Mouse (Mus musculus): ENCODE measurements around the gene Arrb2. TPM values are rescaled to one million over a fixed set of nuclear protein-coding genes. Genes with fewer than 3 reads are reported as not detected.
"Not testable (repeated sequence)": the region's sequence is repeated elsewhere in the genome, so short reads cannot be mapped to it uniquely, and the experiment has no call there.

Gene Arrb2
- total RNA-seq, 2 experiments from 2014 or later = 6.2 to 8.1 TPM

DNA sequence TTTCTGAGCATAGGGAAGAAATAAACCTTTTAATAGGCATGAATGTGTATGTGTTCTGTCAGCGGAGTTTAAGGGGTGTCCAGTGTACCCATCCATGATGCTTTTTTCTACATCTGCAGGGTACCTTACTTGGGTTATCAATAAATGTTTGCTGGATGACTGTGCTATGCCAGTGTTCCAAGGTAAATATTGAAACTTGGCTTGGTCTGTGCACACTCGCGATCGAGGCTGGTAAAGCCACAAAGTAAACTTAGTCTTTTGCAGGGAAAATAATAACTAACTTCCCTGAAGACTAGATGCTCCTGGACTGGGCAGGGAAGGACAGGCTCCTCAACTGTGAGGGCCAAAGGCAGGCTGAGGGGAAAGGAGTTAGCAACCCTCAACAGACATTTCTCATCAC, 8.2 kb downstream of the Arrb2 start:
- DNase-seq = no peak
- intact Hi-C loops (cut with DNase I) = no loop called here

DNA sequence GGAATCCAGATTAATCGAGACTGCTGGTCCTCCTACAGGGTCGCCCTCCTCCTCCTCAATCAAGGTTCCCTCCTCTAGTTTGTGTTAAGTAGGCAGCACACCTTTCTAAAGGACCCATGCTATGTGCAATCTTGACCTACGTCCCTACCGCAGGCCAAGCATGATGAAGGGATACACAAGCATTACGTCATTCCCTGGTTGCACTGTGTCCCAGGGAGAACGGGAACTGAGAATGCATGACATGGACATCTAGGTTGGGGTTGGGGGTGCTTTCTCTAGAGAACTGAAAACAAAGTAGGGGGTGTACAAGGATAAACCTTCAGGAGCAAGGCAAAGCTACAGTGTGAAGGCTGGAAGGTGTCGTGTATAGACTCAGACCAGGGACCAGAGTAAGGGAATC, 9.4 kb downstream of the Arrb2 start:
- intact Hi-C loops (cut with DNase I) = no loop called here
- DNase-seq = no peak

DNA sequence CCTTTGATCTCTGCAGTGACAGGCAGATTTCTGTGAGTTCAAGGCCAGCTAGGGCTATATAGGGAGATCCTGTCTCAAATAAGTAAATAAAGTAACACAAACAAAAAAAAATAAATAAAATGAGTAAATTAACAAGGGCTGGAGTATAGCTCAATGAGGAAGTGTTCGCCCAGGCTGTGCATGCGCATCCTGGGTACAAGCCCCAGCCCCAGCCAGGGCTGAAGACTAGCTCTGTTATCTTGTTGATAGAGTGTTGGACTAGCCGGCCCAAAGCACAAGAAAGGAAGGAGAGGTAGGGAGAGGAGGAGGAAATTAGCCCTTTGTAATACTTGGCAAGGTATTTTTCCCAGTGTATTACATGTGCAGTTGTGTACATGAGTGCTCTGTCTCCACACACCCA, 11.5 kb downstream of the Arrb2 start:
- DNase-seq = no peak
- intact Hi-C loops (cut with DNase I) = no loop called here

DNA sequence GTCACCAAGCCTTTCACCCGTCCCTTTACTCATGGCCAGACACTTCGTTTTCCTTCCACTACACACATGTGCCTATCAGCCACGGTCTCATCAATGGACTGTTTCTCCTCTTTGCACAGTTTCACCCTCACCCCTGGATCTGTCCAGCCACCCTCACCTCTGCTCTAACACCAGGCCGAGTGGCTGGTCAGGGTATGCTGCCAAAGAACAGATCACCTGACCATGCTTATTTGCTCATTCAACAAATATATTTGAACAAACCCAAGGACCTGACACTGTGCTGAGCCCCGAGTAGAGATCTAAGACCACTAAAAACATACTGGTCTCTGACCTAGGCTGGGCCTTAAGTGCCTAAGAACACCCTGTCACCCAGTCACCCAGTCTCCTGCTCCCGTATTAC, 12.2 kb downstream of the Arrb2 start:
- no peak for DNase-seq
- intact Hi-C loops (cut with DNase I) = no loop called here

GRCm38 (mm10) chr11:70446756-70447155, 14.3 kb downstream of the Arrb2 start:
- intact Hi-C loops (cut with DNase I) = no loop called here
- DNase-seq = no peak

GRCm38 (mm10) chr11:70447373-70447772, 14.9 kb downstream of the Arrb2 start:
- no peak for DNase-seq
- intact Hi-C loops (cut with DNase I) = no loop called here

- intact Hi-C loops (cut with DNase I) = no loop called here
- DNase-seq = no peak
Measured at GRCm38 (mm10) chr11:70450926-70451325, 18.5 kb downstream of the Arrb2 start.

- intact Hi-C loops (cut with DNase I) = no loop called here
- peak; percentile 97 for DNase-seq
Measured at GRCm38 (mm10) chr11:70451797-70452498, 19.5 kb downstream of the Arrb2 start, which contains the start of gene Med11. Gene Med11, plus strand, starts transcription at chr11:70451919.

DNA sequence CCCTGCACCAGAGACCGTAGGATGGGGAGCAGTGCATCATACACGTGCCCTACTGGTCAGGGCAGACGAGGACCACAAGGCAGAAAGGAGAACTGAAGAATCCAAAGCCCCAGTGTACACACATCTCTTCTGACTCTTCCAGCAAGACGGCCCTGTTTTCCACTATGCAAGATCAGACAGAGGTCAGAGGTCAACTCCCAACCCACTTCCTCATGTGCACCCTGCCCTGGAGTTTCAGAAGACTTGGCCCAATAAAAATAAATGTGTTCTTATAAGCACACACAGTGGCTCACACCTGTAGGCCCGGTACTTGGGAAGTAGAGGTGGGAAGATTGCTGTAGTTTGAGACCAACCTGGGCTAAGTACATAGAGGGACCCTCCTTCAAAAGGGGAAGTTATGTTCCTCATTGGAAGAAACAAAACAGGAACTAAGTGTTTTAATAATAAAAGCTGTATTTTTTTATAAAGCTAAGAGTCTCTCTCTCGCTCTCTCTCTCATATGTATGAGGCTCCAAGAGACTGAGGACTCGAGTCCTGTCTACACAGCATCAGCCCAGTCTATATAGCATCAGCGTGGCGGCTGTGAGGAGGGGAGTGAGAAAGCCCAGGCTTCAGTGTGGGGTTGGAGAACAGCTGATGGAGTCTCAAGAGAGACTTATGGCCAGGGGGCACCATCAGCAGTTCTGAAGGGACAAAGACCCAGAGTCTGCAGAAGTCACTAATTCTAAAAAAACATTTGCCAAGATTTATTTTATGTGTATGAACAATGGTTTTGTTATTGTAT, 21.0 kb downstream of the Arrb2 start:
- intact Hi-C loops (cut with DNase I) = loop anchor here (2.0 kb wide), 1 partner anchor 45 kb away; no protein-coding TSS in a partner anchor
- DNase-seq = no peak

DNA sequence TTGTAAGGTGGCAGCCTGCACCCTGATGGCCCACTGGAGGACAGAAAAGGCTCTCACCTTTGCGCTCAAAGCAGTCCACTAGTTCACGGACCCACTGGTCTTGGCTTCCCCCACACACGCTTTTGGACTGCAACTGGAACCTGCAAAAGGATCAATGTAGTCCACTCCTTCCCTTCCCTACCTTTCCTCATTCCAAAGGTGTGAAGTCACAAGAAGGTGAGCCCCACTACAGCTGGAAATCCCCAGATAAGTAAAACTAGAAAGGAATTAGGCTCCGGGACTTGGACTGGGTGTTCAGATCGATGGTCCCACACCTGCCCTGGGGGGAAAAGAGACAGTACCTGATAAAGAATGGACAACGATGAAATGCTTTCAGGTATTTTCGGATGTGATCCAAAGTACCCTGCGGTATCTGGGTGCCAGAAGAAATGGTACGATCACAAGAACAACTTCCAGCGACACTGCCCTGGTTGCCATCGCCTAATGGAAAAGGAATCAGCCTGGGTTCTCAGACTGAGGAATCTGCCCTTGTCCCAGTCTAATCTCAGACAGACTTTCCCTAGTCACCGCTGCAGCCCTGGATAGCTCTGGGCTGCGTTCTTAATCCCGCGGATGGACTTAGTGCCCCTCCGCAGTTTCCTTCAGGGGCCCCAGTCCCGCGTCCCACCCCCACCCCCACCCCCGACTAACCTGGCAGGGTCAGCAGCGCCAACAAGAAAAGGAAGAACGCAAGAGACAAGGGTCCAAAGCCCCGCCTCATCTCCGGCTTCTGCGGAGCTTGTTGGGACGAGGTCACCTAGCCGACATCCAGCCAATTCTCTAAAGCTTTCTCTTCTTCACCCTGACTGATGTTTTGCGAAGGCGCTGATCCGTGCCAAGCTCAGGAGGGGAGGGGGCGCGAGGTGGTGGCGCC, 26.5 kb downstream of the Arrb2 start, which contains the start of gene Zmynd15:
Gene Zmynd15 (plus strand): TSS at position 746 of the 913 bp plus-strand sequence.
- DNase-seq = no peak
- intact Hi-C loops (cut with DNase I) = loop anchor here (2.0 kb wide), 1 partner anchor 46 kb away; the partner anchor contains the start of gene Tm4sf5

GRCm38 (mm10) chr11:70459601-70460101, 27.2 kb downstream of the Arrb2 start, which contains the start of gene Cxcl16:
Gene Cxcl16, minus strand, starts transcription at chr11:70459984.
- intact Hi-C loops (cut with DNase I) = loop anchor here (2.0 kb wide), 1 partner anchor 45 kb away; the partner anchor contains the start of gene Tm4sf5
- DNase-seq = peak; percentile 42 to 51

DNA sequence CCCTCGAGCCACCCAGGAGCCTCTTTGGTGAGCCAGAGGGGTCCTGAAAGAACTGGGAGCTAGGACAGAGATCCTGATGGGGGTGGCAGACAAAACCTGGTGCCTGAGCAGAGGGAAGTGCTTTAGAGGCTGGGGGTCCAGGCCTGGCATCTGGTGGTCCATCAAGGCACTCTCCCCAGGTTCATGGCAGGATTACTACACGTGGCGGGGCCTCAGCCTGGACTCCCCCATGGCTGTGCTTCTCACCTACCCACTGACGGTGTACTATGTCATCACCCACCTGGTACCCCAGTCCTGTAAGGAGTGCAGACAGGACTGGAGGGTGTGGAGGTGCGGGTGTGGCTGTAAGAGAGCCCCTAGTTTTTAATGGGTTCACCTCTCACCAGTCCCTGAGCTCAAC, 31.5 kb downstream of the Arrb2 start:
- DNase-seq = no peak
- intact Hi-C loops (cut with DNase I) = no loop called here

DNA sequence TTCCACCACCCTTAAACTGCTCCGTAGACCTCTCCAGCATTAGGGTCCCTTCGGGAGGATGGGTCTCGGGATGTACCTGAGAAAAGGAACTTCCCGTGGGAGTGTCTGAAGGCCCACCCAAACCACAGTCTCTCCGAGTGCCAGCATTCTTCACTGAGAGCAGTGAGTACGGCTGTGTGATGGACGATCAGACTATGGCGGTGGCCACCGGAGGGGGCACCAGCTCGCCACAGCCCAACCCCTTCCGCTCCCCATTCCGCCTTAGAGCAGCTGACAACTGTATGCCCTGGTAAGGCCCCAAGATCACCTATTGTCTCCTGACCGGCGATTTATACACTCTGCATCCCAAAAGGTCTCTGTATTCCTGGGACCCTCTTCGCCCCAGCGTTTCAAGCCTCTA, 32.8 kb downstream of the Arrb2 start:
- no peak for DNase-seq
- intact Hi-C loops (cut with DNase I) = no loop called here

DNA sequence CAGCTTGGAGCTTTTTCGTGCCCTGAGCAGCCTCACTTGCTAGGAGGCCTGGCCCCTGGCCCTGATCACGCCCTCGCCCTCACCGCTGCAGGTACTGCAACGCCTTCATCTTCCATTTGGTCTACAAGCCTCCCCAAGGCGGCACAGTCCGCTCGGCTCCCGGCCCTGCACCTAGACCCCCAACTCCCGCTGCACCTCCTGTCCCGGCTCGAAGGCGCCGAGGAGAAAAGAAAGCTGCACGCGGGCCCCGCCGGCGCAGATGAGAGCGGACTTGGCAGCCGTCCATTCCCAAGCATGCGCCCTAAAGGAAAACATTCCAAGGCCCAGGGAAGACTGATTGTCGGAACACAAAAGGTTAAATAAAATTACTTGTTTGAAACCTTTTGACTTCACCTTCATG, 33.4 kb downstream of the Arrb2 start:
- intact Hi-C loops (cut with DNase I) = no loop called here
- DNase-seq = no peak

DNA sequence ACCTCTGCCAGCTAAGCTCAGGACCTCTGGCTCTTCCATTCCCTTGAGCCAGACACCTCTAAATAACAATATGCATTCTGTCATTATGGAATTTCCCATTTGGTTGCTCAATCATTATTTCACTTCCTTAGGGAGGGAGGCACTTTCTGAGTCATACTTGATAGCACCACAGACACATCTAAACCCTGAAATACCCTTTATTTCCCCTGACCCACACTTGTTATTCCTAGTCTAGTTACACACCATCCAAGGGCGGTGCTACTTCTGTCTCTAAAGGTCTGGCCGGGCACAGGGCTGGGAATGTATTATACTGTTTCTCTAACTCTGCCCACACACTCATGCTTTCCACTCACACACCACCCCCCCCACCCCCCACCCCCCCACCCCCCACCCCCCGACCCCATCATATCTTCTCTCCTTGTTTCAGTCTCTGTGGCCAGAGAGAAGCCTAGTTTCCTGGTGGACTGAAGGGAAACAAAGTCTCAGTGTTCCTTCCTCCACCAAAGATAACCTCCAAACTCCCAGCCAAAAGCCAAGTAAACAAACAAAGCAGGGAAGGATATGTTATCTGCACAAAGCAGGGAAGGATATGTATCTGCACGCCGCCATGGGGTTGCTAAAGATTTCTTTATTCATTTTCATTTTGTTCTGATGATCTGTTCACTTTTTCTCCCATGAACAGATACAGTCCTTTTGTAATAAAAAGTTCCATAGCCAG, 35.6 kb downstream of the Arrb2 start:
- intact Hi-C loops (cut with DNase I) = no loop called here
- DNase-seq = no peak

DNA sequence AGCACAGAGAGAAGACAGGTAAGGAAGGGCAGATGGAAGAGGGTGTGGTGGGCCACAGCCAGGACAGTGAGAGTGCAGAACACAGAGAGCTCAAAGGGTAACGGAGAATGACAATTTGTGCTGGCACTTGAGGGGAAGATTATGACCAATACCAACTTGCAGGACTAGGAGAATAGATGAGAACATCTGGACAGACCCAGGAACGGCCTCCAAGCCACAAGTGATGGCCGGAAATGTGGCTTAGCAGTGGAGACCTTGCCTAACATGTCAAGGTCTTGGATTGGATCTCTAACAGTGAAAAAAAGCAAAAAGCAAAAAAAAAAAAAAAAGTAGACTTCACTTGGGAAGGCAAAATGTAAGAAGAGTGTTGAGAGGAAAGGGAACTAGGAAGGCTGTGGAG, 37.3 kb downstream of the Arrb2 start:
- no peak for DNase-seq
- intact Hi-C loops (cut with DNase I) = no loop called here

DNA sequence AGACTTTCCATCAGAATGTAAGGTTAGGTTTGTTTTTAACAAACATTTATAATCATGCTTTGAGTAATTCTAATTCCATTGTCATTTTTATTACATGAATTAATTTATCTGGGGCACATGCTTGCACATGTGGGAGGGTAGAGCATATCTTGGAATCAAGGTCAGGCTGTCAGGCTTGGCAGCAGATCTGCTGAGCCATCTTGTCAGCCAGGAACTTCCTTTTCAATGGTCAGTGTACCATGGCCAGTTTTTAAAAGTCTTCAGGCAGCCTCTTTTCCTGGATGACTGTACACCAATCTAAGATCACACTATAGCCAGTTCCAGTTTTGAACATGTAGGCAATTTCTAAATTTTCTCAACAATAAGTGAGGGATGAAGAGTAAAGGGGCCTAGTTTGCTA, 40.3 kb downstream of the Arrb2 start:
- intact Hi-C loops (cut with DNase I) = no loop called here
- DNase-seq = no peak

DNA sequence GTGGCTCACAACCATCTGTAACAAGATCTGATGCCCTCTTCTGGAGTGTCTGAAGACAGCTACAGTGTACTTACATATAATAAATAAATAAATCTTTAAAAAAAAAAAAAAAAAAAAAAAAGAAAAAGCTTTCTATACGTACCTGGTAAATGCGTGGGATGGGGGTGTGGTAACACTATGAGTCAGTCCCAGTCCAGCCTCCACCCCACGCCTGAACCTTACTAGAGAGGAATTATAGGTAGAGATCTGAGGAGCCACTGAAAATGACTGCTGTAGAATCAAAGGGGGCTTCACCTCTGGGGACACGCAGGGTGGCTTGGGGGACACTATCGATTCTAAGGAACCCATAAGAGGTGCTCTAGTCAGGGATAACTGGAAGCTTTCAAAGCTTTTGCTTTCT, 40.9 kb downstream of the Arrb2 start:
- intact Hi-C loops (cut with DNase I); DNase-seq: not testable (repeated sequence)

- intact Hi-C loops (cut with DNase I) = no loop called here
Measured at GRCm38 (mm10) chr11:70474872-70475534, 42.6 kb downstream of the Arrb2 start.

More at GRCm38 (mm10) chr11:70474872-70475534, 42.6 kb downstream of the Arrb2 start:
- no peak for DNase-seq
